Mouse (Mus musculus): Measurements from ENCODE around the gene Tob2. TPM values are rescaled to one million over a fixed set of nuclear protein-coding genes. Genes with fewer than 3 reads are reported as not detected.
A peak's percentile ranks its signal among the peaks of the same experiment; 100 is the strongest.

The Tob2 gene
- polyA plus RNA-seq (2014; fragmentation: Nextera tagmentation; extraction: Ambion mirVana) = 9.9 and 12.1 TPM in 2 replicates

- Histone ChIP-seq H3K36me3 (ENCODE audit: control insufficient read depth, insufficient read depth, low read length) (no peaks in the 10 kb centered on the region), H3K4me1 (ENCODE audit: control insufficient read depth, insufficient read depth, low read length) (peaks cover 4% of the 10 kb centered on the region; the same call in 1 of the 2 replicates), H3K9me3 (replicated peaks; ENCODE audit: control insufficient read depth, low read length) (no peaks in the 10 kb centered on the region), H3K4me3 (ENCODE audit: low read depth, low read length) (peak within 1 kb of the TSS; percentile 87), H3K4me2 (peak within 1 kb of the TSS; percentile 83), H3K27me3 (ENCODE audit: control insufficient read depth, insufficient read depth, low read length) (no peaks in the 10 kb centered on the region), H3K27ac (ENCODE audit: low read depth, low read length) (peak within 1 kb of the TSS; percentile 93), H3K9ac (ENCODE audit: low read depth, low read length) (peak within 1 kb of the TSS; percentile 88)
- ATAC-seq (replicated peaks; ENCODE audit: insufficient number of reproducible peaks, low FRiP score, low TSS enrichment) = no peak
- WGBS (ENCODE audit: insufficient replicate concordance) = 1% methylated on average over 44 of the region's 44 CpGs
Measured at GRCm38 (mm10) chr15:81858517-81859329, at the start of gene Tob2. Gene Tob2 (minus strand): TSS chr15:81858796.

DNA sequence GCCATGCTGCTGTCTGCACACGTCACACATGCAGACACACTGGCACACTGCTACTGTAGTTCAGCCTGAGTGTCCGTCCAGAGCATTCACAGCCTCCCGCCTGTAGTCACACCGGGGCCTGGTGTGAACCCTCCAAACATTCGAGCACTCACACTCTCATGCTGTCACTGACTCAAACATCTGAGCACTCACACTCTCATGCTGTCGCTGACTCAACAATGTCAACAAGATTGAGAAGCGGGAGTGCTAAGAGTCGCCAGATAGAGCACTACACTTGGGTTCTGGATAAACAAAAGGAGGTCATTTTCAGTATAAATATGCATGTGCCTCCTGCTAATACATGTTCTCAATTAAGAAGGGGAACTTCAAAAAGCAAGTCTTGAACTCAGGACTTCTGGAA lies 49.4 kb upstream of the Tob2 start:
- Histone ChIP-seq H3K27me3 (ENCODE audit: control insufficient read depth, insufficient read depth, low read length) (no peaks in the 10 kb centered on the region), H3K9ac (ENCODE audit: low read depth, low read length) (no peak overlapping the region), H3K4me3 (ENCODE audit: low read depth, low read length) (no peak overlapping the region), H3K9me3 (replicated peaks; ENCODE audit: control insufficient read depth, low read length) (no peaks in the 10 kb centered on the region), H3K27ac (ENCODE audit: low read depth, low read length) (no peak overlapping the region), H3K4me2 (no peak overlapping the region), H3K4me1 (ENCODE audit: control insufficient read depth, insufficient read depth, low read length) (no peaks in the 10 kb centered on the region), H3K36me3 (ENCODE audit: control insufficient read depth, insufficient read depth, low read length) (peaks cover 46% of the 10 kb centered on the region)
- 90% methylated on average over 8 of the region's 8 CpGs for WGBS (ENCODE audit: insufficient replicate concordance)
- ATAC-seq (replicated peaks; ENCODE audit: insufficient number of reproducible peaks, low FRiP score, low TSS enrichment) = no peak

DNA sequence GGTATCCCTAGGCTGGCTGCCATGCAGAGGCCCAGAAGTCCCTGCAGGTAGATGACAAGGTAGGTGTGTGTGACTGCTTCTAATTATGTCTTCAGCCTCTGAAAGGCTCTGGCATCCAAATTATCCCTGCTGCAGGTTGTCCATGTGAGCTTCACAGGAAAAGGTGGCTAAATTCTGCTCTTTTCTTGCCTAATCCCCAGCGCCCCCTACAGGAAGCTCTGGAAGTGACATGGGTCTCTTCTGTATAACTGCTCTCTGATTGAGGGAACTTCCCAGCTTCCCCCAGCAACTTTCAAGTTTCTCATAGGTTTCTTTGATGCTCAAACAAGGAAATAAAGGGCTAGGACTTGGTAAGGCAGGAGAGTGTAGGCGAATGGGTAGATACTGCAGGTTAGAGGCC lies 46.3 kb upstream of the Tob2 start:
- Histone ChIP-seq H3K9ac (ENCODE audit: low read depth, low read length) (no peak overlapping the region), H3K27ac (ENCODE audit: low read depth, low read length) (no peak overlapping the region), H3K36me3 (ENCODE audit: control insufficient read depth, insufficient read depth, low read length) (peaks cover 54% of the 10 kb centered on the region), H3K27me3 (ENCODE audit: control insufficient read depth, insufficient read depth, low read length) (no peaks in the 10 kb centered on the region), H3K4me2 (no peak overlapping the region), H3K4me3 (ENCODE audit: low read depth, low read length) (no peak overlapping the region), H3K4me1 (ENCODE audit: control insufficient read depth, insufficient read depth, low read length) (no peaks in the 10 kb centered on the region), H3K9me3 (replicated peaks; ENCODE audit: control insufficient read depth, low read length) (no peaks in the 10 kb centered on the region)
- no peak for ATAC-seq (replicated peaks; ENCODE audit: insufficient number of reproducible peaks, low FRiP score, low TSS enrichment)
- 31% methylated on average over 2 of the region's 2 CpGs for WGBS (ENCODE audit: insufficient replicate concordance)

GRCm38 (mm10) chr15:81898751-81899150 lies 40.2 kb upstream of the Tob2 start:
- peaks cover 43% of the 10 kb centered on the region for H3K36me3 ChIP-seq (ENCODE audit: control insufficient read depth, insufficient read depth, low read length)
- H3K27ac ChIP-seq (ENCODE audit: low read depth, low read length) = no peak overlapping the region
- 82% methylated on average over 2 of the region's 2 CpGs for WGBS (ENCODE audit: insufficient replicate concordance)
- H3K4me1 ChIP-seq (ENCODE audit: control insufficient read depth, insufficient read depth, low read length) = peaks cover 6% of the 10 kb centered on the region; the same call in 1 of the 2 replicates
- H3K9ac ChIP-seq (ENCODE audit: low read depth, low read length) = no peak overlapping the region
- H3K4me2 ChIP-seq = no peak overlapping the region
- H3K9me3 ChIP-seq (replicated peaks; ENCODE audit: control insufficient read depth, low read length) = no peaks in the 10 kb centered on the region
- ATAC-seq (replicated peaks; ENCODE audit: insufficient number of reproducible peaks, low FRiP score, low TSS enrichment) = no peak
- H3K27me3 ChIP-seq (ENCODE audit: control insufficient read depth, insufficient read depth, low read length) = no peaks in the 10 kb centered on the region
- H3K4me3 ChIP-seq (ENCODE audit: low read depth, low read length) = no peak overlapping the region

- Histone ChIP-seq H3K27me3 (ENCODE audit: control insufficient read depth, insufficient read depth, low read length) (no peaks in the 10 kb centered on the region), H3K4me2 (no peak overlapping the region), H3K9ac (ENCODE audit: low read depth, low read length) (no peak overlapping the region), H3K9me3 (replicated peaks; ENCODE audit: control insufficient read depth, low read length) (no peaks in the 10 kb centered on the region), H3K4me1 (ENCODE audit: control insufficient read depth, insufficient read depth, low read length) (peaks cover 6% of the 10 kb centered on the region; the same call in 1 of the 2 replicates), H3K27ac (ENCODE audit: low read depth, low read length) (no peak overlapping the region), H3K36me3 (ENCODE audit: control insufficient read depth, insufficient read depth, low read length) (peaks cover 39% of the 10 kb centered on the region), H3K4me3 (ENCODE audit: low read depth, low read length) (no peak overlapping the region)
- ATAC-seq (replicated peaks; ENCODE audit: insufficient number of reproducible peaks, low FRiP score, low TSS enrichment) = no peak
- 90% methylated on average over 5 of the region's 5 CpGs for WGBS (ENCODE audit: insufficient replicate concordance)
Measured at GRCm38 (mm10) chr15:81897607-81898285, 39.1 kb upstream of the Tob2 start.

GRCm38 (mm10) chr15:81896407-81896806 lies 37.8 kb upstream of the Tob2 start:
- 85% methylated on average over 2 of the region's 2 CpGs for WGBS (ENCODE audit: insufficient replicate concordance)
- no peak for ATAC-seq (replicated peaks; ENCODE audit: insufficient number of reproducible peaks, low FRiP score, low TSS enrichment)
- no peaks in the 10 kb centered on the region for H3K9me3 ChIP-seq (replicated peaks; ENCODE audit: control insufficient read depth, low read length)
- H3K4me3 ChIP-seq (ENCODE audit: low read depth, low read length) = no peak overlapping the region
- no peak overlapping the region for H3K4me2 ChIP-seq
- no peak overlapping the region for H3K27ac ChIP-seq (ENCODE audit: low read depth, low read length)
- peaks cover 39% of the 10 kb centered on the region for H3K36me3 ChIP-seq (ENCODE audit: control insufficient read depth, insufficient read depth, low read length)
- H3K27me3 ChIP-seq (ENCODE audit: control insufficient read depth, insufficient read depth, low read length) = no peaks in the 10 kb centered on the region
- peaks cover 6% of the 10 kb centered on the region; the same call in 1 of the 2 replicates for H3K4me1 ChIP-seq (ENCODE audit: control insufficient read depth, insufficient read depth, low read length)
- H3K9ac ChIP-seq (ENCODE audit: low read depth, low read length) = no peak overlapping the region

- no peak overlapping the region for H3K4me3 ChIP-seq (ENCODE audit: low read depth, low read length)
- H3K27ac ChIP-seq (ENCODE audit: low read depth, low read length) = no peak overlapping the region
- H3K27me3 ChIP-seq (ENCODE audit: control insufficient read depth, insufficient read depth, low read length) = no peaks in the 10 kb centered on the region
- 95% methylated on average over 1 of the region's 1 CpGs for WGBS (ENCODE audit: insufficient replicate concordance)
- no peak overlapping the region for H3K4me2 ChIP-seq
- H3K9ac ChIP-seq (ENCODE audit: low read depth, low read length) = no peak overlapping the region
- H3K36me3 ChIP-seq (ENCODE audit: control insufficient read depth, insufficient read depth, low read length) = peaks cover 29% of the 10 kb centered on the region
- H3K9me3 ChIP-seq (replicated peaks; ENCODE audit: control insufficient read depth, low read length) = no peaks in the 10 kb centered on the region
- no peak for ATAC-seq (replicated peaks; ENCODE audit: insufficient number of reproducible peaks, low FRiP score, low TSS enrichment)
- H3K4me1 ChIP-seq (ENCODE audit: control insufficient read depth, insufficient read depth, low read length) = peaks cover 6% of the 10 kb centered on the region
Measured at GRCm38 (mm10) chr15:81894002-81894401, 35.4 kb upstream of the Tob2 start.

GRCm38 (mm10) chr15:81891822-81892580 lies 33.4 kb upstream of the Tob2 start:
- H3K36me3 ChIP-seq (ENCODE audit: control insufficient read depth, insufficient read depth, low read length) = peaks cover 24% of the 10 kb centered on the region
- no peaks in the 10 kb centered on the region for H3K9me3 ChIP-seq (replicated peaks; ENCODE audit: control insufficient read depth, low read length)
- no peak overlapping the region for H3K27ac ChIP-seq (ENCODE audit: low read depth, low read length)
- H3K4me2 ChIP-seq = no peak overlapping the region
- no peak overlapping the region for H3K4me3 ChIP-seq (ENCODE audit: low read depth, low read length)
- ATAC-seq (replicated peaks; ENCODE audit: insufficient number of reproducible peaks, low FRiP score, low TSS enrichment) = peak; percentile 84; the same call in 1 of the 2 replicates
- H3K27me3 ChIP-seq (ENCODE audit: control insufficient read depth, insufficient read depth, low read length) = no peaks in the 10 kb centered on the region
- H3K4me1 ChIP-seq (ENCODE audit: control insufficient read depth, insufficient read depth, low read length) = no peaks in the 10 kb centered on the region; the same call in 1 of the 2 replicates
- 83% methylated on average over 8 of the region's 8 CpGs for whole genome bisulfite sequencing (ENCODE audit: insufficient replicate concordance)
- H3K9ac ChIP-seq (ENCODE audit: low read depth, low read length) = no peak overlapping the region
